Mouse (Mus musculus): ENCODE measurements around the gene D10Jhu81e. TPM values are rescaled to one million over a fixed set of nuclear protein-coding genes. Genes with fewer than 3 reads are reported as not detected.
A peak's percentile ranks its signal among the peaks of the same experiment; 100 is the strongest.

Gene D10Jhu81e
- polyA plus RNA-seq, 2 experiments = 11.7 to 39.1 TPM

DNA sequence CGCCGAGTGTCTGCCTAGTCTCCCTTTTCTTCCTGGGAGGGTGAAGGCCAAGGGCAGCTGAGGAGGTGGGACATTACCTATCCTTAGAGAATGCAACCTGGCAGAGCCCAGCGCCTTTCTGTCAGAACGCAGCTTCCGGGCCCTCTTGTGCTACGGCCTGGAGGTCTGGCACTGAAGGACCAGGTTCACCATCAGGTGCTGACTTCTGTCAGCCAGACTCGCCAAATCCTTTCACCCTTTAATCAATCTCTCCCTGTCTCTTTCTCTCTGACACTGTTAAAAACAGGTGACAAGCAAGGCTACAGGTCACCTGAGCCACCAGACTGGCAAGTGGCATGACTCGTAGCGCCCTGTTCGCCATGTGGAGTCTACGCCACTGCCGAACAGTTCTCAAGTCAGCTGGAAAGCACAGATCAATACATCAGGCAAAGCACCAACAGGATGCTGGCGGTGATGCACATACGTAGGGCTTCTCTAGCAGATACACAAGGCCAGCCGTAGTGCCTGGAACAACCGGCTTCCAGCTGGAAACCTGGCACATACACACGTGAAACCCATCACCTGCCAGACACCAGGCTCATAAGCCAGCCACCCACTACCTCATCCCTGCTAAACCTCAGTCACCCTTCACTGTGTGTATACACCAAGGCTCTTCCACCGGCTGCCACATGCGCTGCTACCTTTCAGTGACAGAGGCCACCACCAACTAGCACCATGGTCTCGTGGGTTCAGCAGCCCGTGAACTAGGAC is 4.2 kb downstream of the D10Jhu81e start:
- no peaks in the 10 kb centered on the region for H3K9me3 ChIP-seq (ENCODE audit: control insufficient read depth, low read length)

GRCm38 (mm10) chr10:78164786-78165185 is 4.8 kb downstream of the D10Jhu81e start:
- Histone ChIP-seq H3K36me3 (replicated peaks; ENCODE audit: control insufficient read depth, insufficient read depth, low read depth) (peaks cover 5% of the 10 kb centered on the region; the same call in 1 of the 2 replicates), H3K4me3 (ENCODE audit: insufficient read depth in 1 of 2, low read depth in 2 of 2, low read length in 2 of 2) (no peak overlapping the region), H3K27me3 (ENCODE audit: control insufficient read depth, insufficient read depth, low read length) (no peaks in the 10 kb centered on the region), H3K9ac (replicated peaks) (no peak overlapping the region), H3K9me3 (ENCODE audit: control insufficient read depth, low read length) (no peaks in the 10 kb centered on the region), H3K27ac (no peak overlapping the region), H3K4me1 (replicated peaks; ENCODE audit: control insufficient read depth in 2 of 2, insufficient read depth in 2 of 2, low read length in 1 of 2) (peaks cover 1 to 8% of the 10 kb centered on the region in 2 experiments; a peak in 2 of 4 replicates), H3K4me2 (ENCODE audit: low read depth) (no peak overlapping the region)
- no peak for TF ChIP-seq CTCF (IDR thresholded peaks at IDR 0.05; ENCODE audit: low read depth)
- no peak for TF ChIP-seq EP300 (IDR thresholded peaks at IDR 0.05; ENCODE audit: low read depth)
- 85% methylated on average over 12 of the region's 12 CpGs for WGBS (ENCODE audit: insufficient replicate concordance)
- ATAC-seq (ENCODE audit: insufficient read depth) = no peak
- DNase-seq (ENCODE audit: low read depth in 3 of 3, low spot score in 3 of 3) = no peak

More for the DNA sequence above, 4.2 kb downstream of the D10Jhu81e start:
- DNase-seq (ENCODE audit: low read depth in 3 of 3, low spot score in 3 of 3) (no peak), ATAC-seq (ENCODE audit: insufficient read depth) (no peak)
- no peak overlapping the region for H3K4me2 ChIP-seq (ENCODE audit: low read depth)
- H3K9ac ChIP-seq (replicated peaks) = no peak overlapping the region
- peaks cover 0 to 13% of the 10 kb centered on the region in 2 experiments; a peak in 3 of 4 replicates for H3K4me1 ChIP-seq (replicated peaks; ENCODE audit: control insufficient read depth in 2 of 2, insufficient read depth in 2 of 2, low read length in 1 of 2)
- H3K27ac ChIP-seq = no peak overlapping the region
- peaks cover 5% of the 10 kb centered on the region; the same call in 1 of the 2 replicates for H3K36me3 ChIP-seq (replicated peaks; ENCODE audit: control insufficient read depth, insufficient read depth, low read depth)
- TF ChIP-seq EP300 (IDR thresholded peaks at IDR 0.05; ENCODE audit: low read depth) (no peak), CTCF (IDR thresholded peaks at IDR 0.05; ENCODE audit: low read depth) (0 out of 2 replicates have a peak, but pooled peaks have one; percentile 6)
- H3K27me3 ChIP-seq (ENCODE audit: control insufficient read depth, insufficient read depth, low read length) = no peaks in the 10 kb centered on the region
- no peak overlapping the region for H3K4me3 ChIP-seq (ENCODE audit: insufficient read depth in 1 of 2, low read depth in 2 of 2, low read length in 2 of 2)
- 85% methylated on average over 21 of the region's 21 CpGs for WGBS (ENCODE audit: insufficient replicate concordance)

DNA sequence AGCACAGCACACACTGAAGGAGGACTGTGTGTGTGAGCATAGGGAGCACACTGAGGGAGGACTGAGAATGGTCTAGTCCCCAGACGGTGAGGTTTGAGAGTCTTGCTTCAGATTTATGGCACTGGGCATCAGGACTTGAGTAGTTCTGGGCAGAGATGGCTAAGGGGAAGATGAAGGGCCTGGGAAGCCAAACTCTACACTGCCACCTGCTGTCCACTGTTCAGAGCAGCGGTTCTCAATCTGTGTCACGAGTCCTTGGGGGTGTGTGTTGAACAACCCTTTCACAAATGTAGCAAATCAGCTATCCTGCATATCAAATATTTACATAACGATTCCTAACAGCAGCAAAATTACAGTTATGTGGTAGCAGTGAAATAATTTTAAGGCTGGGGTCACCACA is 5.7 kb downstream of the D10Jhu81e start:
- TF ChIP-seq EP300 (IDR thresholded peaks at IDR 0.05; ENCODE audit: low read depth) (no peak), CTCF (IDR thresholded peaks at IDR 0.05; ENCODE audit: low read depth) (peak; percentile 85)
- 25% methylated on average over 4 of the region's 4 CpGs for WGBS (ENCODE audit: insufficient replicate concordance)
- peaks cover 2 to 12% of the 10 kb centered on the region in 2 experiments; a peak in 2 of 4 replicates for H3K4me1 ChIP-seq (replicated peaks; ENCODE audit: control insufficient read depth in 2 of 2, insufficient read depth in 2 of 2, low read length in 1 of 2)
- no peak overlapping the region for H3K4me3 ChIP-seq (ENCODE audit: insufficient read depth in 1 of 2, low read depth in 2 of 2, low read length in 2 of 2)
- no peak overlapping the region for H3K4me2 ChIP-seq (ENCODE audit: low read depth)
- H3K27ac ChIP-seq = no peak overlapping the region
- H3K36me3 ChIP-seq (replicated peaks; ENCODE audit: control insufficient read depth, insufficient read depth, low read depth) = peaks cover 5% of the 10 kb centered on the region; the same call in 1 of the 2 replicates
- no peak for ATAC-seq (ENCODE audit: insufficient read depth)
- no peaks in the 10 kb centered on the region for H3K27me3 ChIP-seq (ENCODE audit: control insufficient read depth, insufficient read depth, low read length)
- peak in 1 of 3 experiments; percentile 48 for DNase-seq (ENCODE audit: low read depth in 3 of 3, low spot score in 3 of 3)
- no peaks in the 10 kb centered on the region for H3K9me3 ChIP-seq (ENCODE audit: control insufficient read depth, low read length)
- no peak overlapping the region for H3K9ac ChIP-seq (replicated peaks)

- ATAC-seq (ENCODE audit: insufficient read depth) (no peak), DNase-seq (ENCODE audit: low read depth in 3 of 3, low spot score in 3 of 3) (no peak)
- H3K9me3 ChIP-seq (ENCODE audit: control insufficient read depth, low read length) = no peaks in the 10 kb centered on the region
- peaks cover 5% of the 10 kb centered on the region; the same call in 1 of the 2 replicates for H3K36me3 ChIP-seq (replicated peaks; ENCODE audit: control insufficient read depth, insufficient read depth, low read depth)
- TF ChIP-seq EP300 (IDR thresholded peaks at IDR 0.05; ENCODE audit: low read depth) (no peak), CTCF (IDR thresholded peaks at IDR 0.05; ENCODE audit: low read depth) (no peak)
- no peak overlapping the region for H3K4me3 ChIP-seq (ENCODE audit: insufficient read depth in 1 of 2, low read depth in 2 of 2, low read length in 2 of 2)
- no peak overlapping the region for H3K4me2 ChIP-seq (ENCODE audit: low read depth)
- 82% methylated on average over 9 of the region's 9 CpGs for WGBS (ENCODE audit: insufficient replicate concordance)
- no peak overlapping the region for H3K9ac ChIP-seq (replicated peaks)
- H3K27ac ChIP-seq = no peak overlapping the region
- H3K4me1 ChIP-seq (replicated peaks; ENCODE audit: control insufficient read depth in 2 of 2, insufficient read depth in 2 of 2, low read length in 1 of 2) = peaks cover 2 to 6% of the 10 kb centered on the region in 2 experiments; a peak in 2 of 4 replicates
- no peaks in the 10 kb centered on the region for H3K27me3 ChIP-seq (ENCODE audit: control insufficient read depth, insufficient read depth, low read length)
These were observed 6.3 kb downstream of the D10Jhu81e start for GRCm38 (mm10) chr10:78163241-78163640.

DNA sequence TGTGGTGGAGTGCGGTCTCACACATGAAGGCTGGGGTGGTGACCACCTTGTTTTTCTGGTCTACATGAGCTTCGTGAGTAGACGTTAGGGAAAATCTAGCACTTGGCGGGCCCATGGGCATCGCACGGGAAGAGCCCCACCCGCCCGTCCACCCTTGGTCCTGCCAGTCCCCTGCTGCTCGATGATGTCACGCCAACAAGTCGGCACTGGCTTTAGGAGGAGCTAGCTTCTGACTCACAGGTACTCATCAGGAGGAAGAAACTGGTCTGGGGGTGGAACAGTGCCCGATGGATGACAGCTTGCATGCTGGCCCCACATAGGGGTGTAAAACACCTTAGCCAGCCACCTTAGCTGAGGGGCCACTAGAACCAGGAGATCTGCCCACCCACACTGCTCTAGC is 6.9 kb downstream of the D10Jhu81e start:
- H3K36me3 ChIP-seq (replicated peaks; ENCODE audit: control insufficient read depth, insufficient read depth, low read depth) = peaks cover 5% of the 10 kb centered on the region; the same call in 1 of the 2 replicates
- no peak for TF ChIP-seq EP300 (IDR thresholded peaks at IDR 0.05; ENCODE audit: low read depth)
- TF ChIP-seq CTCF (IDR thresholded peaks at IDR 0.05; ENCODE audit: low read depth) = no peak
- peaks cover 2 to 6% of the 10 kb centered on the region in 2 experiments; a peak in 2 of 4 replicates for H3K4me1 ChIP-seq (replicated peaks; ENCODE audit: control insufficient read depth in 2 of 2, insufficient read depth in 2 of 2, low read length in 1 of 2)
- DNase-seq (ENCODE audit: low read depth in 3 of 3, low spot score in 3 of 3) = no peak
- ATAC-seq (ENCODE audit: insufficient read depth) = no peak
- H3K4me2 ChIP-seq (ENCODE audit: low read depth) = no peak overlapping the region
- H3K9me3 ChIP-seq (ENCODE audit: control insufficient read depth, low read length) = no peaks in the 10 kb centered on the region
- no peaks in the 10 kb centered on the region for H3K27me3 ChIP-seq (ENCODE audit: control insufficient read depth, insufficient read depth, low read length)
- H3K9ac ChIP-seq (replicated peaks) = no peak overlapping the region
- 85% methylated on average over 12 of the region's 12 CpGs for WGBS (ENCODE audit: insufficient replicate concordance)
- H3K27ac ChIP-seq = no peak overlapping the region
- H3K4me3 ChIP-seq (ENCODE audit: insufficient read depth in 1 of 2, low read depth in 2 of 2, low read length in 2 of 2) = no peak overlapping the region
